Mouse (Mus musculus): Measurements from ENCODE around the gene Gm20388.

Gene Gm20388

DNA sequence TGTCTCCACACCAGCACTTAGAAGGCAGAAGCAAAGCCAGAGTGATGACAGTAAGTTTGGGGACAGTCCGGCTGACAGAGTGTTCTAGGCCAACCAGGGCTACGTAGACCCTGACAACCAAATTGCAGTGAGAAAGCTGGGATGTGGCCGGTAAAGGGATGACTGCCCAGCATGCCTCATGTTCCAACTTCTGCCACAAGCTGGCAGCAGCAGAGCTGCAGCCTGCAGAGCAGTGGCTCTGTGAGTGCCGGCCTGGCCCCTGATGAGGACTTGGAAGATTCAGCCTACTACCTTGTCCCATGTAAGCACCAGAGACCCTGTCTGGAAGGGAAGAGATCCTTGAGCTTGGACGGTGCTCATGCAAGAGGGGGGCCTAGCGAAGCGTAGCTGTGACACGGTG lies 765.1 kb downstream of the Gm20388 start:
- no peak for DNase-seq

DNA sequence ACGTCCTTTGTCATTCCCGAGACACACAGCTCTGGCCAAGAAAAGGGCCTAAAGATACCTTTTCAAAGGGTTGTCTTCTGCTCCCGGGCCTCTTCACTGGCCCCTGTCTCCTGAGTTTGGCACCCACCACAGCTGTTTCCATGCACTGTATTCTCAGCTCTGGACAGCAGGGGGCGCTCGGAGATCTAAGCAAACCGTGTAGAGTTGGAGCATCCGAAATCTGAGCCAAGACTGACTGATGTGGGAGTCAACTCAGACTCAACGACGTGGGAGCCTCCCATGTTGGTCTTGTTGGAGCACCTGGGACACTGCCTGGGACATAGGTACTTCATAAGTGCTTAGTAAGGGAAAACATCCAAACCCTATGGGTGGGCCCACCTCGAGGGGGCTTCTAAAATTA lies 767.8 kb downstream of the Gm20388 start:
- DNase-seq, result peak; percentile 90 to 95

DNA sequence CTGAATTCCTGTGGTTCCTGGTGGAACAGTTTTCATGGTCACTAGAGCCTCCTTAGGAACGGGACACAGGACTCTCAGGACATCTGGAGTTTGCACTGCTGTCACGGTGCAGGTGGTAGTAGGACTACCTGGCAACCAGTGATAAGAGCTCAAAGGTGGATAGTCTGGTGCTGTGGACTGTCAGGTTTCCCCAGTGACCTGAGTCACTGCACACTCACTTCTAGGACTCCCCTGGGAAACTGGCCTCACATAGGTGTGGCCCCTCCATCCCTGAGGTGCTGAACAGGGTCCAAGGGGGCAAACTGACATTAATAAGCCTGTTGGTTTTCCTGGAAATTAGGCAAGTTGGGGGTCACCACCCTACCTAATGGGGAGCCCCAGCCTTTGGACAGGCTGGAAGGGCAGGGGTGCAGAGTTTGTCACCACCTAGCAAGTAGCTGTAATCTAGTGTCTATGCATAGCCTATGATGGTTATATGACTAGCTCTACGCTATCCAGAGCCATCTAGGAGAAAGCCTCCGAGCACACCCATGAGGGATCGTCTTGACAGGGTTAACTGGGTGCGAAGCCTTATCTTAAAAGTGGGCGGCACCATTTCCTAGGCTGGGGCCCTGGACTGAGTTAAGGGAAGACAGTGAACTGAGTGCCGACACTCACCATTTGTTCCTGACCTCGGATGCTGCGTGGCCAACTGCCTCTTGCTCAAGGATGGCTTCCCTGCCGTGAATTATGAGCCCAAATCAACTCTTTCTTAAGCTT lies 769.2 kb downstream of the Gm20388 start:
- DNase-seq, result no peak

DNA sequence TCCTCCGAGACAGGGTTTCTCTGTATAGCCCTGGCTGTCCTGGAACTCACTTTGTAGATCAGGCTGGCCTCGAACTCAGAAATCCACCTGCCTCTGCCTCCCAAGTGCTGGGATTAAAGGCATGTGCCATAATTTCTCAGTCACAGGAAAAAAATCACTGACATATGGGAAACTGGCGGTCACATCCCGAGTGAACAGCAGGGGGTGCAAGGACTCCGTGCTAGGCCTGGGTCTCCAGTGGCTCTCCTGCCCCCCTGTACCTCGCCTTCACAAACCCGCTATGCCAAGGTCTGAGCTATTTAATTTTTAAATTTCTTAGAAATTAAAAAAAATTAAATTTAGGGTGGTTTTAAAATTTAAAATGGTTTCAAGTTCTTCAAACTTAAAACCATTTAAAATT lies 769.8 kb downstream of the Gm20388 start:
- peak; percentile 49 to 65 for DNase-seq

GRCm38 (mm10) chr8:120681113-120681512 lies 770.5 kb downstream of the Gm20388 start:
- DNase-seq, result peak in 1 of 2 experiments; percentile 45

GRCm38 (mm10) chr8:120683602-120684001 lies 773.0 kb downstream of the Gm20388 start:
- DNase-seq, result peak; percentile 72 to 82

- DNase-seq, result no peak
Observed at GRCm38 (mm10) chr8:120684082-120684481, 773.4 kb downstream of the Gm20388 start.

GRCm38 (mm10) chr8:120685097-120685496 lies 774.5 kb downstream of the Gm20388 start:
- no peak for DNase-seq

- no peak for DNase-seq
Observed at GRCm38 (mm10) chr8:120685591-120685990, 775.0 kb downstream of the Gm20388 start.

DNA sequence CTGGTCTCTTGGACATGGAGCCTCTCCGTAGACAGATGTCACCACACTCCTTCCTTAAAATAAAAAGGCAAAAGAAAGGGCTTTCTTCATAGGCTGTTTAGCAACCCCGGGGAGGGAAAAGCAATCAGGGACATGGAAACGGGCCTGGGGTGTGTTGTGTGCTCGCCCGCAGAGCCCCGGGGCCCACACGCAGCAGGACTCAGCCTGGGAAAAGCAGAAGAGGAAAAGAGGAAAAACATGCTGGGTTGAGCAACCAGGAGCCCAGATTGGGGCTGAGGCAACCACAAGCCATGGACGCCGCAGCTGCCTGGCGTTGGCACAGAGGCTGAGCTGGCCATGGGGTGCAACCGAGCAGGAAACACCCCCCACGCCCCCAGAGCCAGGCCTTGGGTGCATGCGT lies 775.4 kb downstream of the Gm20388 start:
- no peak for DNase-seq

GRCm38 (mm10) chr8:120686576-120686975 lies 775.9 kb downstream of the Gm20388 start:
- no peak for DNase-seq

DNA sequence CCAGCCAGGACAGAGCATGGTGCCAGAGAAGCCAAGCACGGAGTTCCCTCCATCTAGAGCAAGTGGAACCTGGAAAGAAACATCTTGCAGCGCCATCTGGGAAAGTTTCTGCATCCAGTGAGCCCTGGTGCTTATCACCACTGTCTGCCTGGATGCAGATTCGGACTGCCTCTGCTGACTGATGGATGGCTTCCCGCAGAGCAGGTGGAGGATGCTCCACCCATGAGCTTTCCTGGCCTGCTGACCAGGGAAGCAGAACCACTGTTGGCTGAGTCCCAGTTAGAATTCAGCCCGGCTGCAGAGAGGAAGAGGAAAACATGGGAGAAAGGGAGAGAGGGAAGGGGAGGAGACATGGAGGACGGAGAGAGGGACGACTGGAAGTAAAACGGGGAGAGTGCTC lies 777.1 kb downstream of the Gm20388 start:
- no peak for DNase-seq

GRCm38 (mm10) chr8:120688511-120688910 lies 777.9 kb downstream of the Gm20388 start:
- no peak for DNase-seq

- no peak for DNase-seq
Observed at GRCm38 (mm10) chr8:120692934-120693333, 782.3 kb downstream of the Gm20388 start.

GRCm38 (mm10) chr8:120693861-120694493 lies 783.3 kb downstream of the Gm20388 start:
- no peak for DNase-seq

DNA sequence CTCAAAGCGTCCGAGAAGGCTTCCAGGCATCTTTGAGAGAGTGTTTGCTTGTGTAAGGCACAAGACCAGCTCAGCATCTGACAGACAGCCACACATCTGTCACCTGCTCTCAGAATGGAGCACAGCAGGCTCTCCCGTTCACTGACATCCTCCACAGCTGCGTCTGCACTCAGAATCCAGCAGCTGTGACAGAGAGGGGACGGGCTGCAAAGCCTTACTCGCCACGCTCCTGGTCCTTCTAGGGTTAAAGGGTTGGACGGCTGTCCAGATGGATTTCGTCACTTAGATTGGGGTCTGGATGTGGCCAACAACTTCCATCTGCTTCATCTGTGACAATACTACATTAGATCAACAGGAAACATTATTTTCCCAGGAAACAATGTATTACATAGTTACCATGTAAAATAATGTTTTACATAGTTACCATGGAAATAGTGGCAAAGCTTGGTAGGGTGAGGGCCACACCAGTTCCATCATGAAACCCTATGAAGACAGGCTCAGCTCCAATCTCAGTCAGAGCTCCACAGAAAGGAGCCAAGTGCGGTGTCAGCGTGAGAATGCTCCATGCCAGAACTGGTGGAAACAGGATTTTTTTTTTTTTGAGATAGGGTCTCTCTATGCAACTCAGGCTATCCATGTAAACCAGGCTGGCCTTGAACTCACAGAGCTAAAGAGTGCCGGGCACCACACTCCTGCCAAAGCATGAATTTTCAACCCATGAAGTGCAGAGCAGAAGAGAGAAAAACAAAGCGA lies 785.9 kb downstream of the Gm20388 start:
- DNase-seq, result peak; percentile 39 to 41

GRCm38 (mm10) chr8:120697154-120697978 lies 786.7 kb downstream of the Gm20388 start:
- DNase-seq, result peak; percentile 71 to 76

- DNase-seq, result peak in 1 of 2 experiments; percentile 62
Observed at GRCm38 (mm10) chr8:120697979-120698272, 787.3 kb downstream of the Gm20388 start.

DNA sequence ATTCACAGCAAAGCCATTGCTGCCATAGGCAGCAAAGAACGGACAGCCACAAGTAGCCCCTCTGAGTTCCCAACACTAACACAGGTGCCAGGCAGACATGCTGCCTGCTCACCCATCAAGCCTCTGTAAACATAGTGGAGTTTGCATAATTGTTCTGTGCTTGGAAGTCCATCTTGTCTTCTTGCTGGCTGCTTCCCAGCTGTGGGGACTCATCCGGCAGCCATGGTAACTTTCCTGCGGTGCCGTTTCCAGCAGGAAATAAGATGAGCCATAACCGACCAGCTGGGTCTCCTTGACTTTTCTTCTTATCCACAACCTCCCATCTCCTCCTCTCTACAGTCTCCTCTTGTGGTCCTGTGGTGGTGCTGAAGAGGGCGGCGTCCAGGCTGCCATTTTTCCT lies 787.8 kb downstream of the Gm20388 start:
- DNase-seq, result no peak

- no peak for DNase-seq
Observed at GRCm38 (mm10) chr8:120699079-120699478, 788.4 kb downstream of the Gm20388 start.

GRCm38 (mm10) chr8:120699565-120699964 lies 788.9 kb downstream of the Gm20388 start:
- DNase-seq, result no peak

GRCm38 (mm10) chr8:120700053-120700452 lies 789.4 kb downstream of the Gm20388 start:
- DNase-seq, result no peak
